Mouse (Mus musculus) kidney, adult 2 months (tissue): ENCODE results near the gene Mog. TPM values are rescaled to one million over a fixed set of nuclear protein-coding genes. Genes with fewer than 3 reads are reported as not detected.

Experiments used
- DNase-seq: peaks from one replicate; pipeline ENCODE4 v3.0.0; 2021
- H3K27ac ChIP-seq: fragments of 200-500 bp; 2 replicates; pipeline ENCODE4 v1.5.1; 2012; ENCODE audit warnings: low read depth, low read length, control low read depth, inconsistent platforms; ENCODE audit not compliant: insufficient read depth
- H3K27me3 ChIP-seq: fragments of 200-500 bp; replicated peaks from 2 replicates; pipeline ENCODE4 v1.6.1; 2012; ENCODE audit warnings: mild to moderate bottlenecking, moderate library complexity, low read length, inconsistent platforms; ENCODE audit not compliant: control insufficient read depth, insufficient read depth
- H3K36me3 ChIP-seq: fragments of 200-500 bp; 2 replicates; pipeline ENCODE4 v1.6.1; 2012; ENCODE audit warnings: mild to moderate bottlenecking, moderate library complexity, low read length, inconsistent platforms; ENCODE audit not compliant: control insufficient read depth, insufficient read depth
- H3K4me1 ChIP-seq: fragments of 200-500 bp; 2 replicates; pipeline ENCODE4 v1.6.1; 2011; ENCODE audit warnings: low read length; ENCODE audit not compliant: control insufficient read depth, insufficient read depth
- H3K4me3 ChIP-seq: fragments of 200-500 bp; 2 replicates; pipeline ENCODE4 v1.5.1; 2011; ENCODE audit warnings: mild to moderate bottlenecking, low read depth, low read length, control low read depth; ENCODE audit not compliant: insufficient read depth
- CTCF ChIP-seq: fragments of 200-500 bp; conservative IDR thresholded peaks from 2 replicates; pipeline ENCODE4 v1.5.1; 2011; ENCODE audit warnings: low read depth, mild to moderate bottlenecking, control low read depth, low read length, moderate library complexity, mixed read lengths; ENCODE audit not compliant: insufficient read depth, insufficient read length
- POLR2A ChIP-seq: fragments of 200-500 bp; IDR thresholded peaks from one replicate; pipeline ENCODE4 v1.6.1; 2011; ENCODE audit warnings: low read depth, low read length, control low read depth
- WGBS: fragments of 180-500 bp; shearing (Covaris S2); methylation state at CpG from one replicate; pipeline ENCODE4 v1.1.7; 2018; 5-methylcytosine and 5-hydroxymethylcytosine counted together
- polyA plus RNA-seq: library from polyadenylated mRNA; depleted of rRNA; stranded (reverse); fragments of >200 nt; gene quantifications from 2 replicates; pipeline ENCODE4 v1.2.3, GENCODE M21; 2012; rRNA removed

Mog gene
- not detected in 2 replicates for polyA plus RNA-seq

DNA sequence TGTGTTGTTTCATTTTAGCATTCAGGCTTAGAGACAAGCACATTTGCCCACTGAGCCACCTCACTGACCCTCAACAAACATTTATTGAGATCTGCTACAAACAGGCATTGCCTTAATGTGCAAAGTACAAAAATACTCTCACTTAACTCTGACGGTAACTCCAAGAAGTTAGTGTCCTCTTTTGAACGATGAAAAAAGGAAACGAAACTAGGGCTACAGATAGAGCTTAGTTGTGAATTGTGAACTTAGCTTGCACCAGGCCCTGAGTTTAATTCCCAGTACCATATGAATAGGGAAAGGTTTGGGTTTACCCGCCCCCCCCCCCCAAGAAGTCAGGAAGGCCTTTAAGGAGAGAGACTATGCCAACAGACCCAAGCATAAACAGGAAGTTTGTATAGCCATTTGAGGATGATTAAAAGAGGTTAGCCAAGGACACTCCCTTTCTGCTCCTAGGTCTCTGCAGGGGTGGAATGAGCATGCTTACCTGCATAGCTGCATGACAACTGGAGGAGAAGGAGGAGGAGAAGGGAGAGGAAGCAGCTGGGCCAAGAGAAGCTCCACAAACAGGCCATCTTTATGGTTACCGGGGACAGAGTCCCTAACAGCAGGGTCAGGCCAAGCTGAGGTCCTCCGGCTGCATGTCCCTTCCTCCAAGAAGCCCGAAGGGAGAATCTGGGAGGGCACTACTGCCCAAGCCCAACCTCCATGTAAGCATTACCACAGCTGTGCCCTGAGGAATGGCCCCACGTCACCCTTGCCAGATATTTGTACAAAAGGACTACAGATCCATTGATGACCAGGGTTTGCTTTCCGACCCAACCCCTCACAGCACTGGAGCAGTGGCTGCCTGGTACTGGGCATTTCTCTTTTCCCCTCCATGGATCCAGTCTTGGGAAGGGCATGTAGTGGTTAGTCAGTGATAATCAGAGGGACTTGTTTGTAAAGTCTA, at the start of gene Mog:
TSS of gene Mog (minus strand) at position 771 of the 949 bp plus-strand sequence.
- H3K4me1 ChIP-seq, result no peaks in the 10 kb centered on the region
- H3K4me3 ChIP-seq, result no peak within 1 kb of the TSS
- no peak for DNase-seq
- WGBS, result 69% methylated on average over 9 of the region's 9 CpGs
- TF ChIP-seq POLR2A (no peak), CTCF (no peak)
- H3K27ac ChIP-seq, result no peak within 1 kb of the TSS
- H3K36me3 ChIP-seq, result no peaks in the 10 kb centered on the region
- no peaks in the 10 kb centered on the region for H3K27me3 ChIP-seq

DNA sequence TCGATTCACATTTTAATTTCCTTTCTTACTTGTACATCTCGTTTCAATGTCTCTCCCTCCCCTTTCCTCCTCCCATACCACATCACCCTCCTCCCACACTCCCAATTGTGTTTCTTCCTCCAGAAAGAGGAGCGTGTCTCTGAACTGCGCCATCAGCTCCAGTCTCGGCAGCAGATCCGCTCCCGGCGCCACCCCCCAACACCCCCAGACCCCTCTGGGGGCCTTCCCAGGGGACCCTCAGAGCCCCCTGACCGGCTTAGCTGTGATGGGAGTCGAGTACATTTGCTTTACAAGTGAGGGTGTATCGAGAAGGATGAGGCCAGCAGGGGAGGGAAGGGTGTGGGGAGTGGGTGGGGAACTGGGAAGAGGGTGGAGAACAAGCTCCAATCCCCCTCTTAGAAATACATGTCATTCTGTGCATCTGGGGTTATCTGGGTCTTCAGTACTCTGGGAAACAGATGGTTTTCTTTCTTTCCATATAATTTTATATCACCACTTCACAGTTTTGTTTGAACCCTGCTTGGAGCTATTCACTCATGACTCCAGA, 49.6 kb upstream of the Mog start:
- TF ChIP-seq POLR2A (no peak), CTCF (no peak)
- Histone ChIP-seq H3K4me1 (no peaks in the 10 kb centered on the region), H3K36me3 (no peaks in the 10 kb centered on the region; the same call in none of the 2 replicates), H3K4me3 (no peak overlapping the region), H3K27ac (no peak overlapping the region), H3K27me3 (no peaks in the 10 kb centered on the region)
- no peak for DNase-seq
- 63% methylated on average over 11 of the region's 11 CpGs for WGBS

- DNase-seq, result no peak
- Histone ChIP-seq H3K36me3 (no peaks in the 10 kb centered on the region; the same call in none of the 2 replicates), H3K4me1 (no peaks in the 10 kb centered on the region), H3K27me3 (no peaks in the 10 kb centered on the region), H3K27ac (no peak overlapping the region), H3K4me3 (no peak overlapping the region)
- 84% methylated on average over 12 of the region's 12 CpGs for WGBS
- TF ChIP-seq POLR2A, result no peak
- no peak for TF ChIP-seq CTCF
Measured at GRCm38 (mm10) chr17:37072080-37072729, 49.0 kb upstream of the Mog start.

DNA sequence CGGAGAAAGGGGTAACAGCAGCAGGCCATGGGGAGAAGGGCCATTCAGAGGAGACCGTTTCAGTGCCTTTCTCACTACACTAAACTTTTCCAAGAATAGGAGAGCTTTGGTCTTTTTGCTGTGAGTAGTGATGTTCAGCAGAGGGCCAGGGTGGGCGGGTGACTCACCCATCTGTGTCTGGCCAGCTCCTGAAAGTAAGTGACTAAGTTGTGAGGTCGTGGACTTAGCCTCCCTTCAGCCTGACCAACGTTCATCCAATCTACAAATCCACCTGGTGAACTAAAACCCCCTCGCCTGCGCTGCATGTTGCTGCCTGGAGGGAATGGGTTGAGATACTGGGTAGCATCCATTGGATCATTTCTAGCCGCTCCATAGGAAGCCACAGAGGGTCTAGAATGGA, 46.9 kb upstream of the Mog start:
- Histone ChIP-seq H3K27ac (no peak overlapping the region), H3K36me3 (no peaks in the 10 kb centered on the region; the same call in 1 of the 2 replicates), H3K27me3 (no peaks in the 10 kb centered on the region), H3K4me3 (no peak overlapping the region), H3K4me1 (no peaks in the 10 kb centered on the region)
- 85% methylated on average over 8 of the region's 8 CpGs for WGBS
- DNase-seq, result no peak
- TF ChIP-seq CTCF (no peak), POLR2A (no peak)

GRCm38 (mm10) chr17:37067861-37068260, 44.7 kb upstream of the Mog start:
- 83% methylated on average over 1 of the region's 1 CpGs for WGBS
- peaks cover 2% of the 10 kb centered on the region; the same call in 1 of the 2 replicates for H3K36me3 ChIP-seq
- H3K4me3 ChIP-seq, result no peak overlapping the region
- TF ChIP-seq CTCF, result no peak
- TF ChIP-seq POLR2A, result no peak
- no peak for DNase-seq
- no peaks in the 10 kb centered on the region for H3K27me3 ChIP-seq
- H3K4me1 ChIP-seq, result no peaks in the 10 kb centered on the region
- H3K27ac ChIP-seq, result no peak overlapping the region

DNA sequence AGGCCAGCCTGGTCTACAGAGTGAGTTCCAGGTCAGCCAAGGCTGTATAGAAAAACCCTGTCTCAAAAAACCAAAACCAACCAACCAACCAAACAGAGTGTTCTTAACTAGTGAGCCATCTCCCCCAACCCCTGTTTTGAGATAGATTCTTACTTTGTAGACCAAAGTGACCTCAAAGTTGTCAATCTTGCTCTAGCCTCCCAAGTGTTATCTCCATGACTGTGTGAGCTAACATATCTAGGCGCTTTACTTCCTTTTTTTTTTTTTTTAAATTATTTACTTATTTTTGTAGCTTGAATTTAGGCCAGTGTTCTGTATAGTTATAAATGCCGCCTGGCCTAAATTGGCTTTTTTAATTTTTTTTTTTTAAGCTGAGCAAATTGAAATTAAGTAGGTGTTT, 42.8 kb upstream of the Mog start:
- 94% methylated on average over 2 of the region's 2 CpGs for WGBS
- no peak for DNase-seq
- TF ChIP-seq CTCF (no peak), POLR2A (no peak)
- no peak overlapping the region for H3K27ac ChIP-seq
- no peak overlapping the region for H3K4me3 ChIP-seq
- H3K4me1 ChIP-seq, result no peaks in the 10 kb centered on the region
- no peaks in the 10 kb centered on the region for H3K27me3 ChIP-seq
- peaks cover 2% of the 10 kb centered on the region; the same call in 1 of the 2 replicates for H3K36me3 ChIP-seq
